Mouse (Mus musculus): ENCODE measurements at regions not wholly inside any gene's neighbourhood (a gene's known extent, or its start where the extent isn't known, plus 50 kb on each side); places are given as distances from the start of the nearest gene placed in this dataset.

DNA sequence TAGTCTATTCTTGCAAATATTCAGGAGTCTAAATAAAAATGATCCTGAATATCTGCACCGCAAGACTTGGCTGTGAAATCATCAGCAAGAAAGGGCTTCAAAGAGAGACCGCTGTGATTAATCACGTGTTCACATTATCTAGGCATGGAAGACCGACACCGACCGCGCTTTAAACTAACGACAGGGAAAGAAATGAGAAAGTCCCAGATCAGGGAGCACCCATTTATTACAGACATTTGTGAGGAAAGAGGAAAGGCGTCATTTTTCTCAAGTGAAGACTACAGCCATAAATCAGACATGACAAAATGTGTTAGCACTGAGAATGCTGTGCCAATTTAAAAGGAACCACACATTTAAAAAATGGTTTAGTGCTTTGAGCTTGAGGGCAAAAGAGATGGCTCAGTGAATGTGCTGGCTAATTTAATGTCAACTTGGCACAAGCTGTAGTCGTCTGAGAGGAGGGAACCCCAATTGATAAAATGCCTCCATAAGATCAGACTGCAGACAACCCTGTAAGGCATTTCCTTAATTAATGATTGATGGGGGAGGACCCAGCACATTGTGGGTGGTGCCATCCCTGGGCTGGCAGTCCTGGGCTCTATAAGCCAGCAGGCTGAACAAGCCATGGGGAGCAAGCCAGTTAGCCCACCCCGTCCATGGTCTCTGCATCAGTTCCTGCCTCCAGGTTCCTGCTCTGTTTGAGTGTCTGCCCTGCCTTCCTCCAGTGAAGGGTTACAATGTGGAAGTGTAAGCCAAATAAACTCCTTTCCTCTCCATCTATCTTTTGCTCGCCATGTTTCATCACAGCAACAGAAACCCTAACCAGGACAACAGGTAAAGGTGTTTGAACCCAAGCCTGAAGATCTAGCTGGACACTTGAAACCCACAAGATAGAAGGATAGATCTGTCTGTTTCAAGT lies 81.5 kb upstream of the Gm47985 start:
- WGBS = 76% methylated on average over 12 of the region's 12 CpGs
- Histone ChIP-seq H3K9me3 (replicated peaks; ENCODE audit: control insufficient read depth, low read length) (no peaks in the 10 kb centered on the region), H3K9ac (ENCODE audit: low read length) (no peak overlapping the region), H3K27ac (ENCODE audit: low read length) (no peak overlapping the region), H3K36me3 (ENCODE audit: control insufficient read depth, insufficient read depth) (no peaks in the 10 kb centered on the region), H3K4me1 (ENCODE audit: control insufficient read depth, insufficient read depth, low read length) (peaks cover 11% of the 10 kb centered on the region), H3K27me3 (ENCODE audit: control insufficient read depth, insufficient read depth, low read length) (no peaks in the 10 kb centered on the region), H3K4me2 (ENCODE audit: low read depth, low read length) (no peak overlapping the region), H3K4me3 (ENCODE audit: low read length) (no peak overlapping the region)
- no peak for ATAC-seq (replicated peaks; ENCODE audit: extremely low read depth, insufficient read depth, low FRiP score)

DNA sequence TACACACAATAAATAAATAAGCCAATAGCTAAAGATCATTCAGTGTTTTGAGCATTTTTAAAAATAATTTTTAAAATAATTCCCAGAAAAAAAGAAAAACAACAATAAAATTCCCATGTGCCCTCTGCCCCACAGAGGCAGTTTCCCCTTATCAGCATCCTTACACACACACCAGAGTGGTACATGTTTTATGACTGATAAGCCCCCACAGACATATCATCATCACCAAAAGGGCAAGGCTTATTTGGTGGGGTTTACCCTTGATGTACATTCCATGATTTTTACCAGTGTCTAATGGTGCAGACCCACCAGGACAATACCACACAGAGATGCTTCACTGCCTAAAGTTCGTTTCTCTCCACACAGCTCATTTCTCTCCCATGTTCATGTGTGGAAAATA lies 80.8 kb upstream of the Gm47985 start:
- no peak overlapping the region for H3K27ac ChIP-seq (ENCODE audit: low read length)
- ATAC-seq (replicated peaks; ENCODE audit: extremely low read depth, insufficient read depth, low FRiP score) = no peak
- H3K4me3 ChIP-seq (ENCODE audit: low read length) = no peak overlapping the region

DNA sequence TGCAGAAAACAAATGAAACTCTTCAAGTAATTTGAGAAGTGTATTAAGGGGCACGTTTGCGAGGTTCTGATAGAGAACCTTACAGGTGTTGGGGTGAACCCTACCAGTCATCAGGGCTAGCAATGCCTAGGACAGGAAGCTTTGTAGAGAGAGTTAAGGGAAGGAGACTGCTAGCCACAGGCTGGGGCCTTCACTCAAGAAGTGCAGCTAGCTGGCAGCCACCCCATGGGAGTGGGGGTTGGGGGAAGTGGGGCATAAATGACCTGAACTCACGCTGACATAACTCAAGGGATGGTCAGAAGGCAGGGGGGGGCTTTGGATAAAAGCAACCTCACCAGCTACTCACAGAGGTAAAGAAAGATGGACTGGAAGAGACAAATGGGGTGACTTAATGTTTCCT lies 80.3 kb upstream of the Gm47985 start:
- no peak overlapping the region for H3K9ac ChIP-seq (ENCODE audit: low read length)
- no peaks in the 10 kb centered on the region for H3K27me3 ChIP-seq (ENCODE audit: control insufficient read depth, insufficient read depth, low read length)
- 73% methylated on average over 3 of the region's 3 CpGs for WGBS
- no peak overlapping the region for H3K27ac ChIP-seq (ENCODE audit: low read length)
- H3K4me2 ChIP-seq (ENCODE audit: low read depth, low read length) = no peak overlapping the region
- peaks cover 6% of the 10 kb centered on the region; the same call in 1 of the 2 replicates for H3K4me1 ChIP-seq (ENCODE audit: control insufficient read depth, insufficient read depth, low read length)
- ATAC-seq (replicated peaks; ENCODE audit: extremely low read depth, insufficient read depth, low FRiP score) = no peak
- no peaks in the 10 kb centered on the region for H3K9me3 ChIP-seq (replicated peaks; ENCODE audit: control insufficient read depth, low read length)
- H3K4me3 ChIP-seq (ENCODE audit: low read length) = no peak overlapping the region
- H3K36me3 ChIP-seq (ENCODE audit: control insufficient read depth, insufficient read depth) = no peaks in the 10 kb centered on the region

More for the DNA sequence above, 80.8 kb upstream of the Gm47985 start:
- Histone ChIP-seq H3K36me3 (ENCODE audit: control insufficient read depth, insufficient read depth) (no peaks in the 10 kb centered on the region), H3K9ac (ENCODE audit: low read length) (no peak overlapping the region), H3K9me3 (replicated peaks; ENCODE audit: control insufficient read depth, low read length) (no peaks in the 10 kb centered on the region), H3K4me1 (ENCODE audit: control insufficient read depth, insufficient read depth, low read length) (peaks cover 6% of the 10 kb centered on the region; the same call in 1 of the 2 replicates), H3K4me2 (ENCODE audit: low read depth, low read length) (no peak overlapping the region), H3K27me3 (ENCODE audit: control insufficient read depth, insufficient read depth, low read length) (no peaks in the 10 kb centered on the region)
- WGBS = 74% methylated on average over 1 of the region's 1 CpGs

DNA sequence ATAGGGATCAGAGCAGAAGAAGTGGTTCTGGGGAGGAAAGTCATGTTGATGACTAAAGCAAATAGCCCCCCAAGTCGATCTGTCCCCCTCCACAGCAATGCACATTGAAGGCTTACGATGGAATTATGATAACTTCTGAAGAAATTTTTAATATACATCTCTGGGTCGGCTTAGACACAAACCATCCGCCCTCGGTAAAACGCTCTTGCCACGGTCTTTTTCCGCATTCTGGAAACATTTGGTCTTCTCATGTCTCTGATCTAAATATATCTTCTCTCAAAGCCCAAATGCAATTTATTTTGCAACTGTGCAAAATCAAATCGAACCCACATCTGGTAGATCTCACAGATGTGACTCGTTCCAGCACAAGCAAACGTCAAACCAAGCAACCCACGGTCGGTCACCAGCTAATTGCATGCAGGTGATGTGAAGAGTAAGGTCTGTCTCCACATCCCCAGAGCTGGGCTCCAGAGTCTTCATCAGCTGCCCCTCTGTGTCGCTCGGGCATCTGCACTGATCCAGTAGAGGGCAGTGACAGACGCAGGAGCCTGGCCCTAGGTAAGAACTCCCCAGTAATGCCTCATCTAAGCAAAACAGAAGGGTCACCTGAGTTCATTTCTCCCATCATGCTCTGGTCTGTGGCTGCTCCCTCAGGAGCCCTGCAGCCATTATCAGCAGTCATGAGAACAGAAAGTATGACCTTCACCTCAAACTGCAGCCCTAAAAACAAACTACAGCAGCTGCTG lies 79.5 kb upstream of the Gm47985 start:
- Histone ChIP-seq H3K9me3 (replicated peaks; ENCODE audit: control insufficient read depth, low read length) (no peaks in the 10 kb centered on the region), H3K4me1 (ENCODE audit: control insufficient read depth, insufficient read depth, low read length) (peaks cover 6% of the 10 kb centered on the region; the same call in 1 of the 2 replicates), H3K27me3 (ENCODE audit: control insufficient read depth, insufficient read depth, low read length) (no peaks in the 10 kb centered on the region), H3K9ac (ENCODE audit: low read length) (no peak overlapping the region), H3K4me3 (ENCODE audit: low read length) (no peak overlapping the region), H3K27ac (ENCODE audit: low read length) (peak overlapping the region; percentile 57; the same call in 1 of the 2 replicates), H3K4me2 (ENCODE audit: low read depth, low read length) (no peak overlapping the region), H3K36me3 (ENCODE audit: control insufficient read depth, insufficient read depth) (no peaks in the 10 kb centered on the region)
- ATAC-seq (replicated peaks; ENCODE audit: extremely low read depth, insufficient read depth, low FRiP score) = peak; percentile 28; the same call in 1 of the 2 replicates
- 81% methylated on average over 16 of the region's 16 CpGs for WGBS

DNA sequence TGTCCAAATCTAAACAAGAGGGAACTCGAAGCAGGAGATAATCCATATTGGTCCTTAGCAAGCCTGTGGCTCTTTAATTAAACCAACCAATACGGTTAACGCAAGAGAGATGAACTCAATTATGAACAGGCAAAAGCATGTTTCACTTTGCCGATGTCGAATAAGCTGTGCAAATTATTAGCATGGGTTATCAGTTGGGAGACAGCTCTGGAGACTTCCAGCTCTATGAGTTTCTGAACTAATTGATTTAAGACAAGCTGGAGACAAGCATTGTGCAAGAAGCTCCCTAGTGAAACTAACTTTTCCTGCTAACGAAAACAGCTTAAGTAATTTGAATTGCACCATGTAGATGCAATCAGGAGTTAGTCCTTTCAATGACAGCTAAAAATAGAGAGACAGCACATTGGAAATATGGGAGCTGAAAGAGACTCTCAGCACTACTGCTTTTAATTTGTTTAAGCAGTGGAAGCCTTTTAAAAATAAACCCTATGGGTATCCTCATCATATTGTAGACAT lies 78.8 kb upstream of the Gm47985 start:
- Histone ChIP-seq H3K9ac (ENCODE audit: low read length) (no peak overlapping the region), H3K4me1 (ENCODE audit: control insufficient read depth, insufficient read depth, low read length) (peaks cover 6% of the 10 kb centered on the region; the same call in 1 of the 2 replicates), H3K27me3 (ENCODE audit: control insufficient read depth, insufficient read depth, low read length) (no peaks in the 10 kb centered on the region), H3K27ac (ENCODE audit: low read length) (peak overlapping the region; percentile 57; the same call in 1 of the 2 replicates), H3K9me3 (replicated peaks; ENCODE audit: control insufficient read depth, low read length) (no peaks in the 10 kb centered on the region), H3K4me3 (ENCODE audit: low read length) (no peak overlapping the region), H3K36me3 (ENCODE audit: control insufficient read depth, insufficient read depth) (no peaks in the 10 kb centered on the region), H3K4me2 (ENCODE audit: low read depth, low read length) (no peak overlapping the region)
- no peak for ATAC-seq (replicated peaks; ENCODE audit: extremely low read depth, insufficient read depth, low FRiP score)
- 53% methylated on average over 6 of the region's 6 CpGs for WGBS

DNA sequence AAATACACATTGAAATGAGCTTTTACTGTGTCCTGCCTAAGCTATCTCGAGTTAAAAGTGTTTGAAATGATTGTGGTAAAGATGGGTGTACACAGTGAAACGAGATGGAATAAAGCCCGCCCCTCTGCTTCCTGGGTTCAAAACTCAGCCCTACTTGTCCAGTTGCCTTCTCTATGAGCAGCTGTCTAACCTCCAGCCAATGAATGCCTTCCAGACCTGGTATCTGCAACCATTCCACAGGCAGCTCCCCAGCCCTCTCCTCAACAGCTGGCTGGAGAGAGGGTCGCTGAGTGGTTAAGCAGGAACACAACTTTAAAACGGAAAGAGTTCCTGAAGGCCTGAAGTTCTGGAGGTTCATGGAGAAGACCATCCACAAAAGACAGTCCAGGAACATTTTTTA lies 78.0 kb upstream of the Gm47985 start:
- Histone ChIP-seq H3K4me3 (ENCODE audit: low read length) (no peak overlapping the region), H3K4me1 (ENCODE audit: control insufficient read depth, insufficient read depth, low read length) (peaks cover 6% of the 10 kb centered on the region; the same call in 1 of the 2 replicates), H3K9ac (ENCODE audit: low read length) (no peak overlapping the region), H3K4me2 (ENCODE audit: low read depth, low read length) (no peak overlapping the region), H3K36me3 (ENCODE audit: control insufficient read depth, insufficient read depth) (no peaks in the 10 kb centered on the region), H3K27me3 (ENCODE audit: control insufficient read depth, insufficient read depth, low read length) (no peaks in the 10 kb centered on the region), H3K27ac (ENCODE audit: low read length) (no peak overlapping the region), H3K9me3 (replicated peaks; ENCODE audit: control insufficient read depth, low read length) (no peaks in the 10 kb centered on the region)
- no peak for ATAC-seq (replicated peaks; ENCODE audit: extremely low read depth, insufficient read depth, low FRiP score)
- 88% methylated on average over 5 of the region's 5 CpGs for WGBS

DNA sequence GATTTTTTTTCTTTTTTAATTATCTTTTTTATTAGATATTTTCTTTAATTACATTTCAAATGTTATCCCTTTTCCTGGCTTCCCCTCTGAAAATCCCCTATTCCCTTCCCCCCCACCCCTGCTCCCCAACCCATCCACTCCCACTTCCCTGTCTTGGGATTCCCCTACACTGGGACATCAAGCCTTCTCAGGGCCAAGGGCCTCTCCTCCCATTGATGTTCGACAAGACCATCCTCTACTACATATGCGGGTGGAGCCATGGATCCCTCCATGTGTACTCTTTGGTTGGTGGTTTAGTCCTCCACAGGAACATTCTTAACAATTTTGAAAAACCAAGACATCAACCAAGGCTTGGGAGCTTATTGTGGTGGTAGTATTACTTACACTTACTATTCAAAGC lies 77.5 kb upstream of the Gm47985 start:
- Histone ChIP-seq H3K9me3 (replicated peaks; ENCODE audit: control insufficient read depth, low read length) (no peaks in the 10 kb centered on the region), H3K27ac (ENCODE audit: low read length) (no peak overlapping the region), H3K9ac (ENCODE audit: low read length) (no peak overlapping the region), H3K4me1 (ENCODE audit: control insufficient read depth, insufficient read depth, low read length) (peaks cover 6% of the 10 kb centered on the region; the same call in 1 of the 2 replicates), H3K36me3 (ENCODE audit: control insufficient read depth, insufficient read depth) (no peaks in the 10 kb centered on the region), H3K4me3 (ENCODE audit: low read length) (no peak overlapping the region), H3K27me3 (ENCODE audit: control insufficient read depth, insufficient read depth, low read length) (no peaks in the 10 kb centered on the region), H3K4me2 (ENCODE audit: low read depth, low read length) (no peak overlapping the region)
- no peak for ATAC-seq (replicated peaks; ENCODE audit: extremely low read depth, insufficient read depth, low FRiP score)
- WGBS = 80% methylated on average over 2 of the region's 2 CpGs

DNA sequence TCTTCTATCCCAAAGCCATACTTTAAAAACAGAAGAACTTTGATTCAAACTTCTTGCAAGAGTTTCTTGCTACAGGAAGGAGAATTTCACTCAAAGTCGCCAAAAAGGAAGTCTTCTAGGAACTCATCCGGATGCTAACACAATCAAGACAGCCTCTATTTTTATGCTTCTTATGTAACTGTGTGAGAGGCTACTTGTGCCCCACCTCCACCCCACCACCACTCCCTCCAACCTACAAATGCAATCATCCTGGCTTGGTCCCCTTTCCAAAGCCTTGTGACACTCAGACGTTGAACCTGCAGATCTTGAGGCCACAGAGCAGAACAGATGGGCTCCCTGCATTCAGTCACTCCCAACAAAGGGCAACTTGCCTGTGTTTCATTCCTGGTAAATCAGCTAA lies 77.1 kb upstream of the Gm47985 start:
- no peak for ATAC-seq (replicated peaks; ENCODE audit: extremely low read depth, insufficient read depth, low FRiP score)
- Histone ChIP-seq H3K27me3 (ENCODE audit: control insufficient read depth, insufficient read depth, low read length) (no peaks in the 10 kb centered on the region), H3K4me2 (ENCODE audit: low read depth, low read length) (no peak overlapping the region), H3K9ac (ENCODE audit: low read length) (no peak overlapping the region), H3K4me1 (ENCODE audit: control insufficient read depth, insufficient read depth, low read length) (peaks cover 6% of the 10 kb centered on the region; the same call in 1 of the 2 replicates), H3K27ac (ENCODE audit: low read length) (no peak overlapping the region), H3K36me3 (ENCODE audit: control insufficient read depth, insufficient read depth) (no peaks in the 10 kb centered on the region), H3K4me3 (ENCODE audit: low read length) (no peak overlapping the region), H3K9me3 (replicated peaks; ENCODE audit: control insufficient read depth, low read length) (no peaks in the 10 kb centered on the region)
- WGBS = 45% methylated on average over 3 of the region's 3 CpGs
